Mouse (Mus musculus) limb, embryonic 12.5 days (tissue): ENCODE measurements around the gene Dis3l. TPM values are rescaled to one million over a fixed set of nuclear protein-coding genes. Genes with fewer than 3 reads are reported as not detected.

Source experiments
- polyA plus RNA-seq: library from polyadenylated mRNA; unstranded; fragments of >200 nt; fragmentation: Nextera tagmentation; extraction: Ambion mirVana; gene quantifications from 2 replicates; pipeline ENCODE4 v1.2.1, GENCODE M21; 2016

Gene Dis3l
- polyA plus RNA-seq, 1 experiment from 2014 or later, result 22.5 TPM

Other genes starting within 250 kb of the Dis3l start
- not detected in 2 replicates for gene Lctl, start 224.1 kb downstream of the Dis3l start, polyA plus RNA-seq
- gene Zwilch, start 168.2 kb downstream of the Dis3l start, polyA plus RNA-seq, result 29.5 and 32.5 TPM in 2 replicates
- 1,142 and 1,161 TPM in 2 replicates for gene Rpl4, start 167.9 kb downstream of the Dis3l start, polyA plus RNA-seq
- gene Snapc5, start 162.0 kb downstream of the Dis3l start, polyA plus RNA-seq, result 28.3 and 29.3 TPM in 2 replicates
- gene Uchl4, start 106.1 kb downstream of the Dis3l start, polyA plus RNA-seq, result 3.8 and 4.8 TPM in 2 replicates
- 71.6 and 77.1 TPM in 2 replicates for gene Map2k1, start 87.7 kb downstream of the Dis3l start, polyA plus RNA-seq
- 264 TPM in 2 replicates for gene Tipin, start 59.7 kb downstream of the Dis3l start, polyA plus RNA-seq
- gene Megf11, start 44.3 kb upstream of the Dis3l start, polyA plus RNA-seq, result 0.97 and 1.1 TPM in 2 replicates